Mouse (Mus musculus) large intestine, adult 2 months (tissue): Measurements from ENCODE around the gene Tmem219. TPM values are rescaled to one million over a fixed set of nuclear protein-coding genes. Genes with fewer than 3 reads are reported as not detected.

Experiments used
- DNase-seq: peaks from one replicate; pipeline ENCODE4 v3.0.0-alpha.2; 2012; ENCODE audit warnings: low read depth, low spot score
- WGBS: fragments of 180-500 bp; shearing (Covaris S2); methylation state at CpG from one replicate; pipeline ENCODE4 v1.1.7; 2018; 5-methylcytosine and 5-hydroxymethylcytosine counted together
- polyA plus RNA-seq: library from polyadenylated mRNA; depleted of rRNA; stranded (reverse); fragments of >200 nt; gene quantifications from 2 replicates; pipeline ENCODE4 v1.2.3, GENCODE M21; 2012; rRNA removed

The Tmem219 gene
- 64.4 and 92.1 TPM in 2 replicates for polyA plus RNA-seq

- WGBS: 15% methylated on average over 5 of the region's 5 CpGs
- DNase-seq: no peak
Observed at GRCm38 (mm10) chr7:126922624-126923060, at the start of gene Tmem219. Tmem219 (minus strand) TSS chr7:126922917.

- 78% methylated on average over 6 of the region's 6 CpGs for WGBS
- DNase-seq: no peak
Observed at GRCm38 (mm10) chr7:126967361-126967760, 44.6 kb upstream of the Tmem219 start.

- no peak for DNase-seq
- WGBS: 31% methylated on average over 3 of the region's 3 CpGs
Observed at GRCm38 (mm10) chr7:126965568-126965967, 42.9 kb upstream of the Tmem219 start.

- WGBS: 31% methylated on average over 19 of the region's 19 CpGs
- DNase-seq: no peak
Observed at GRCm38 (mm10) chr7:126963548-126964286, 41.0 kb upstream of the Tmem219 start.

- 89% methylated on average over 4 of the region's 4 CpGs for WGBS
Observed at GRCm38 (mm10) chr7:126961965-126962364, 39.2 kb upstream of the Tmem219 start.

GRCm38 (mm10) chr7:126961095-126961494 is 38.4 kb upstream of the Tmem219 start:
- 91% methylated on average over 5 of the region's 5 CpGs for WGBS
- DNase-seq: no peak

More at GRCm38 (mm10) chr7:126961965-126962364, 39.2 kb upstream of the Tmem219 start:
- no peak for DNase-seq

GRCm38 (mm10) chr7:126959780-126960179 is 37.1 kb upstream of the Tmem219 start:
- WGBS: 39% methylated on average over 9 of the region's 9 CpGs
- DNase-seq: no peak

- DNase-seq: no peak
- WGBS: 46% methylated on average over 3 of the region's 3 CpGs
Observed at GRCm38 (mm10) chr7:126955125-126955524, 32.4 kb upstream of the Tmem219 start.

GRCm38 (mm10) chr7:126952646-126953045 is 29.9 kb upstream of the Tmem219 start:
- WGBS: 2% methylated on average over 7 of the region's 8 CpGs
- DNase-seq: no peak

GRCm38 (mm10) chr7:126951741-126952140 is 29.0 kb upstream of the Tmem219 start:
- no peak for DNase-seq
- WGBS: 25% methylated on average over 4 of the region's 4 CpGs

- DNase-seq: no peak
- WGBS: 13% methylated on average over 26 of the region's 26 CpGs
Observed at GRCm38 (mm10) chr7:126950647-126951615, 28.2 kb upstream of the Tmem219 start.

GRCm38 (mm10) chr7:126949793-126950646 is 27.3 kb upstream of the Tmem219 start, which contains the start of gene Sez6l2:
Sez6l2 (plus strand) TSS chr7:126950563.
- no peak for DNase-seq
- 2% methylated on average over 42 of the region's 42 CpGs for WGBS

- 6% methylated on average over 21 of the region's 21 CpGs for WGBS
- DNase-seq: no peak
Observed at GRCm38 (mm10) chr7:126949403-126949792, 26.7 kb upstream of the Tmem219 start, which contains the start of gene Asphd1. Asphd1 (minus strand) TSS chr7:126949582.

- no peak for DNase-seq
- WGBS: 79% methylated on average over 10 of the region's 10 CpGs
Observed at GRCm38 (mm10) chr7:126948626-126949025, 25.9 kb upstream of the Tmem219 start.

GRCm38 (mm10) chr7:126946530-126946929 is 23.8 kb upstream of the Tmem219 start:
- 54% methylated on average over 3 of the region's 3 CpGs for WGBS

GRCm38 (mm10) chr7:126941801-126942200 is 19.1 kb upstream of the Tmem219 start:
- DNase-seq: no peak
- WGBS: 78% methylated on average over 5 of the region's 5 CpGs

More at GRCm38 (mm10) chr7:126946530-126946929, 23.8 kb upstream of the Tmem219 start:
- no peak for DNase-seq

GRCm38 (mm10) chr7:126941171-126941570 is 18.5 kb upstream of the Tmem219 start:
- 38% methylated on average over 6 of the region's 6 CpGs for WGBS

GRCm38 (mm10) chr7:126932652-126933051 is 9.9 kb upstream of the Tmem219 start:
- 90% methylated on average over 2 of the region's 2 CpGs for WGBS
- no peak for DNase-seq

More at GRCm38 (mm10) chr7:126941171-126941570, 18.5 kb upstream of the Tmem219 start:
- DNase-seq: no peak

- no peak for DNase-seq
- under 1% methylated on average over 27 of the region's 27 CpGs for WGBS
Observed at GRCm38 (mm10) chr7:126929046-126929445, 6.3 kb upstream of the Tmem219 start.
